Mouse (Mus musculus) MEL (cell line): Measurements from ENCODE around the gene Lbh. TPM values are rescaled to one million over a fixed set of nuclear protein-coding genes. Genes with fewer than 3 reads are reported as not detected.

Source experiments
- DNase-seq: peaks from one replicate; pipeline ENCODE4 v3.0.0; 2011; ENCODE audit warnings: low read depth, low spot score
- H3K27ac ChIP-seq: 2 replicates; pipeline ENCODE4 v1.5.1; 2012; ENCODE audit warnings: low read depth, mild to moderate bottlenecking, control low read depth, low read length, moderate library complexity; ENCODE audit not compliant: control insufficient read depth
- H3K27me3 ChIP-seq, 2 experiments: fragments of 150-350 bp in 1 of 2; sonication (generic) in 1 of 2; 2 replicates each; pipeline ENCODE4 v1.6.1; 2012; ENCODE audit warnings: low read length in 2 of 2, mild to moderate bottlenecking in 2 of 2, improper control_type of control experiment in 1 of 2, moderate library complexity in 1 of 2; ENCODE audit not compliant: insufficient read depth in 2 of 2, control insufficient read depth in 1 of 2
- H3K36me3 ChIP-seq, 2 experiments: 2 replicates each; pipeline ENCODE4 v1.6.1; 2012 to 2014; ENCODE audit warnings: low read length in 2 of 2, improper control_type of control experiment in 1 of 2, inconsistent platforms in 1 of 2, mild to moderate bottlenecking in 1 of 2; ENCODE audit not compliant: insufficient read depth in 2 of 2, control insufficient read depth in 1 of 2
- H3K4me1 ChIP-seq, 2 experiments: fragments of 150-350 bp in 1 of 2; sonication (generic) in 1 of 2; 2 replicates each; pipeline ENCODE4 v1.6.1; 2012; ENCODE audit warnings: low read length in 2 of 2, improper control_type of control experiment in 1 of 2, mild to moderate bottlenecking in 1 of 2; ENCODE audit not compliant: insufficient read depth in 2 of 2, control insufficient read depth in 1 of 2
- H3K4me3 ChIP-seq, 2 experiments: fragments of 150-350 bp in 1 of 2; sonication (generic) in 1 of 2; 2 replicates each; pipeline ENCODE4 v1.5.1; 2012; ENCODE audit warnings: low read depth in 2 of 2, low read length in 2 of 2, mild to moderate bottlenecking in 2 of 2, moderate library complexity in 2 of 2, control low read depth in 1 of 2, improper control_type of control experiment in 1 of 2; ENCODE audit not compliant: control insufficient read depth in 1 of 2, insufficient read depth in 1 of 2
- H3K79me2 ChIP-seq: 2 replicates; pipeline ENCODE4 v1.6.1; 2012; ENCODE audit warnings: mild to moderate bottlenecking, low read length, moderate library complexity; ENCODE audit not compliant: control insufficient read depth, poor library complexity, insufficient read depth
- H3K9ac ChIP-seq: 2 replicates; pipeline ENCODE4 v1.6.1; 2012; ENCODE audit warnings: low read depth, mild to moderate bottlenecking, control low read depth, low read length, moderate library complexity; ENCODE audit not compliant: control insufficient read depth, poor library complexity, severe bottlenecking
- H3K9me3 ChIP-seq: fragments of 150-350 bp; sonication (generic); replicated peaks from 2 replicates; pipeline ENCODE4 v1.6.1; 2012; ENCODE audit warnings: mild to moderate bottlenecking, low read length, improper control_type of control experiment, moderate library complexity; ENCODE audit not compliant: insufficient read depth
- CHD1 ChIP-seq: IDR thresholded peaks from 2 replicates; pipeline ENCODE4 v1.6.1; 2012; ENCODE audit warnings: low read depth, mild to moderate bottlenecking, inconsistent platforms, low read length, improper control_type of control experiment
- CHD2 ChIP-seq: IDR thresholded peaks from 2 replicates; pipeline ENCODE4 v1.6.1; 2011; ENCODE audit warnings: low read length, improper control_type of control experiment
- E2F4 ChIP-seq: IDR thresholded peaks from 2 replicates; pipeline ENCODE4 v1.6.1; 2011; ENCODE audit warnings: low read depth, low read length, improper control_type of control experiment, borderline replicate concordance
- ELF1 ChIP-seq: IDR thresholded peaks from 2 replicates; pipeline ENCODE4 v1.6.1; 2014; ENCODE audit warnings: low read depth, mild to moderate bottlenecking, inconsistent platforms, low read length, improper control_type of control experiment, moderate library complexity
- EP300 ChIP-seq, 2 experiments: IDR thresholded peaks; 2 replicates each; pipeline ENCODE4 v1.6.1; 2011; ENCODE audit warnings: improper control_type of control experiment in 2 of 2, low read length in 2 of 2, low read depth in 1 of 2, mild to moderate bottlenecking in 1 of 2
- ETS1 ChIP-seq: IDR thresholded peaks from 2 replicates; pipeline ENCODE4 v1.6.1; 2012; ENCODE audit warnings: low read depth, mild to moderate bottlenecking, inconsistent platforms, low read length, improper control_type of control experiment, moderate library complexity
- GABPA ChIP-seq: IDR thresholded peaks from 2 replicates; pipeline ENCODE4 v1.6.1; 2012; ENCODE audit warnings: low read depth, mild to moderate bottlenecking, inconsistent platforms, low read length, improper control_type of control experiment, moderate library complexity
- GATA1 ChIP-seq: IDR thresholded peaks from 2 replicates; pipeline ENCODE4 v1.6.1; 2011; ENCODE audit warnings: low read depth, low read length, improper control_type of control experiment
- HCFC1 ChIP-seq: IDR thresholded peaks from 2 replicates; pipeline ENCODE4 v1.6.1; 2012; ENCODE audit warnings: low read depth, mild to moderate bottlenecking, inconsistent platforms, low read length, improper control_type of control experiment, moderate library complexity
- JUND ChIP-seq: IDR thresholded peaks from 2 replicates; pipeline ENCODE4 v1.6.1; 2011; ENCODE audit warnings: low read depth, mild to moderate bottlenecking, improper control_type of control experiment, low read length
- MAX ChIP-seq: IDR thresholded peaks from 2 replicates; pipeline ENCODE4 v1.6.1; 2011; ENCODE audit warnings: low read length, improper control_type of control experiment
- MAZ ChIP-seq: IDR thresholded peaks from 2 replicates; pipeline ENCODE4 v1.6.1; 2012; ENCODE audit warnings: low read depth, mild to moderate bottlenecking, inconsistent platforms, low read length, improper control_type of control experiment
- MXI1 ChIP-seq: IDR thresholded peaks from 2 replicates; pipeline ENCODE4 v1.6.1; 2011; ENCODE audit warnings: mild to moderate bottlenecking, low read depth, low read length, improper control_type of control experiment
- MYC ChIP-seq: IDR thresholded peaks from 2 replicates; pipeline ENCODE4 v1.6.1; 2011; ENCODE audit warnings: low read depth, mild to moderate bottlenecking, low read length, improper control_type of control experiment, moderate library complexity
- NELFE ChIP-seq: IDR thresholded peaks from 2 replicates; pipeline ENCODE4 v1.6.1; 2011; ENCODE audit warnings: low read depth, low read length, improper control_type of control experiment
- RAD21 ChIP-seq: IDR thresholded peaks from 2 replicates; pipeline ENCODE4 v1.6.1; 2011; ENCODE audit warnings: mild to moderate bottlenecking, low read depth, low read length, improper control_type of control experiment
- TAL1 ChIP-seq: IDR thresholded peaks from 2 replicates; pipeline ENCODE4 v1.6.1; 2012; ENCODE audit warnings: mild to moderate bottlenecking, inconsistent platforms, low read length, moderate library complexity, mixed read lengths
- UBTF ChIP-seq: IDR thresholded peaks from 2 replicates; pipeline ENCODE4 v1.6.1; 2012; ENCODE audit warnings: low read depth, mild to moderate bottlenecking, inconsistent platforms, low read length, improper control_type of control experiment, moderate library complexity, borderline replicate concordance; ENCODE audit not compliant: insufficient read depth
- USF1 ChIP-seq: IDR thresholded peaks from 2 replicates; pipeline ENCODE4 v1.6.1; 2014; ENCODE audit warnings: low read depth, mild to moderate bottlenecking, inconsistent platforms, low read length, improper control_type of control experiment, moderate library complexity
- ZNF384 ChIP-seq: IDR thresholded peaks from 2 replicates; pipeline ENCODE4 v1.6.1; 2012; ENCODE audit warnings: low read depth, mild to moderate bottlenecking, inconsistent platforms, low read length, improper control_type of control experiment
- polyA plus RNA-seq, 2 experiments: library from polyadenylated mRNA; stranded (reverse) in 1 of 2; unstranded in 1 of 2; fragments of >175 nt in 1 of 2; fragments of >200 nt in 1 of 2; gene quantifications; 2 replicates each; pipeline versions ENCODE4 v1.2.1 to v1.2.4; 2012; ENCODE audit warnings: low replicate concordance in 2 of 2, low read depth in 1 of 2; ENCODE audit not compliant: insufficient read length in 2 of 2, insufficient read depth in 1 of 2, missing spikeins in 1 of 2
- total RNA-seq: library from RNA; depleted of rRNA; stranded (reverse); fragments of 300-350 nt; gene quantifications from 2 replicates; pipeline ENCODE4 v1.2.3, GENCODE M21; 2012

Lbh gene
- total and polyA plus RNA-seq, 3 experiments, result not detected

DNA sequence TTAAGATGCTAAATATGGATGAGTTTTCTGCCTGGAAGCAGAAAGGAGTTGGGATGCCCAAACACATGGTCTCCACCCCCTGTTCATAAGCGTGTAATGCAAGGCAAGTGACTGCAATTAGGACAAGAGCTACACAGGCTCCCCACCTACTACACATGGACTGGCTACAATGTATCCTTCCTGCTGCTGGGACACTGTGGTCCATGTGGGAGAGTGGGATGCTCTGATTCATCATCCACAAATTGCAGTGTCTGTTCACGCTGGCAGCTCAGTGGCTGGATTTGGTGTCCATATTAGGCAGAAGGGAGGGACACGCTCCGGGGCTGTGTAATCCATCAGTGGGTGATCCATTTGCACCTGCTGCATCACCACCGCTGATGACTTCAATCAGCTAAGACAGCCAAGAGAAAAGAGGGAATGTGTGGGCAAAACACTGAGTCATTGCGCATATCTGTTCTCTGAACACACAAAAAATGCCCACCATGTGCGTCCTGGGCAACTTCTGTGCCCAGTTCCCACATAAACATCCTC is 52.6 kb downstream of the Lbh start:
- Histone ChIP-seq H3K9me3 (no peaks in the 10 kb centered on the region), H3K4me3 (no peak overlapping the region), H3K9ac (no peak overlapping the region), H3K4me1 (no peaks in the 10 kb centered on the region), H3K36me3 (no peaks in the 10 kb centered on the region), H3K79me2 (no peaks in the 10 kb centered on the region), H3K27me3 (no peaks in the 10 kb centered on the region), H3K27ac (no peak overlapping the region)
- TF ChIP-seq MAZ (no peak), NELFE (no peak), MYC (no peak), ZNF384 (no peak), TAL1 (no peak), MXI1 (no peak), E2F4 (no peak), GABPA (no peak), CHD2 (no peak)
- DNase-seq, result no peak

DNA sequence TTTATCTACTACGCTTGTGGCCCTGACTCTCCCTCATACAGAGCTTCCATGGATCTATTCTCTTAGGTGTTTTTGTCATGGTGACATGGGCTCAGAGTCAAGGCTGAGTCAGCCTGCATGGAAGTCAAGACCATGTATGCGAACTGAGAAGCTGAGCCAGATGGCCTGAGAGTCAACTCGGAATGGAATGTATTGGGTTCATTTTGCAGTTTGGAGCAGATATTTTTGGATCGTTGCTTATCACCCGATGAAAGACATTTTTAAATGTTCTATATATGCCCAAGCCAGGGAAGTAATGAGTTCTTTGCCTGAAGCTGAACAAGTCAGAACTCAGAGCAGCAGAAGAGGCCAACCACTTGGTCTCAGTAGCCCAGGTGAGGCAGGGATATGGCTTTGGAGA is 54.9 kb downstream of the Lbh start:
- H3K27me3 ChIP-seq, result no peaks in the 10 kb centered on the region
- no peaks in the 10 kb centered on the region for H3K36me3 ChIP-seq
- H3K27ac ChIP-seq, result no peak overlapping the region
- H3K4me1 ChIP-seq, result no peaks in the 10 kb centered on the region
- H3K9ac ChIP-seq, result no peak overlapping the region
- no peak overlapping the region for H3K4me3 ChIP-seq
- TF ChIP-seq HCFC1, result no peak
- no peak for TF ChIP-seq CHD1
- no peak for TF ChIP-seq GATA1
- no peak for TF ChIP-seq CHD2
- TF ChIP-seq GABPA, result no peak
- TF ChIP-seq MXI1, result no peak
- TF ChIP-seq E2F4, result no peak
- no peak for TF ChIP-seq EP300 (IDR thresholded peaks at IDR 0.05; ENCODE audit: low read depth in 1 of 2, low read length in 2 of 2)
- TF ChIP-seq JUND, result no peak
- TF ChIP-seq USF1, result no peak
- no peak for TF ChIP-seq ETS1
- no peak for TF ChIP-seq RAD21
- no peak for TF ChIP-seq ELF1
- no peak for TF ChIP-seq MAX
- no peak for TF ChIP-seq MAZ
- no peak for TF ChIP-seq UBTF
- H3K79me2 ChIP-seq, result no peaks in the 10 kb centered on the region
- H3K9me3 ChIP-seq, result no peaks in the 10 kb centered on the region
- DNase-seq, result no peak
